Mouse (Mus musculus): ENCODE measurements around the gene Casc1. TPM values are rescaled to one million over a fixed set of nuclear protein-coding genes. Genes with fewer than 3 reads are reported as not detected.

The Casc1 gene
- total and polyA plus RNA-seq, 3 experiments = 0.21 to 0.33 (median 0.25) TPM

- dilution Hi-C loops (cut with MboI; ENCODE audit: extremely low pct_ligation_motif_present, extremely low pct_unique_long_range_greater_than_20kb, low sequenced_read_pairs) = no loop called here
- no peak overlapping the region for H3K4me2 ChIP-seq (ENCODE audit: insufficient read depth, low read depth, poor library complexity, severe bottlenecking)
- no peak overlapping the region for H3K27ac ChIP-seq (ENCODE audit: insufficient read depth, low read depth)
- H3K79me2 ChIP-seq (replicated peaks; ENCODE audit: control insufficient read depth, extremely low read depth, insufficient read depth, poor library complexity, severe bottlenecking) = peaks cover 12% of the 10 kb centered on the region; the same call in 1 of the 2 replicates
- no peaks in the 10 kb centered on the region for H3K9me3 ChIP-seq (replicated peaks; ENCODE audit: low read length)
- TF ChIP-seq TCF12 (IDR thresholded peaks at IDR 0.05; ENCODE audit: low read depth, low read length) (no peak), CTCF (conservative IDR thresholded peaks at IDR 0.05 in 1 of 2, IDR thresholded peaks at IDR 0.05 in 1 of 2; ENCODE audit: low read depth in 2 of 2, low read length in 2 of 2) (peak in 1 of 2 experiments; percentile 83; a peak in 3 of 4 replicates), CHD2 (IDR thresholded peaks at IDR 0.05; ENCODE audit: low read length) (no peak), MAFK (IDR thresholded peaks at IDR 0.05; ENCODE audit: insufficient replicate concordance, low read length) (no peak), JUND (conservative IDR thresholded peaks at IDR 0.05; ENCODE audit: low read depth, low read length) (peak; percentile 43; the same call in 1 of the 2 replicates), ZNF384 (IDR thresholded peaks at IDR 0.05; ENCODE audit: low read depth, low read length) (peak; percentile 80), E2F4 (IDR thresholded peaks at IDR 0.05; ENCODE audit: insufficient replicate concordance, low read depth, low read length) (no peak), ELF1 (IDR thresholded peaks at IDR 0.05; ENCODE audit: low read depth, low read length) (no peak), RAD21 (IDR thresholded peaks at IDR 0.05; ENCODE audit: low read depth, low read length) (peak; percentile 86), CHD1 (IDR thresholded peaks at IDR 0.05; ENCODE audit: low read depth, low read length) (no peak), ZC3H11A (IDR thresholded peaks at IDR 0.05; ENCODE audit: low read depth, low read length) (peak; percentile 76), SMC3 (IDR thresholded peaks at IDR 0.05; ENCODE audit: low read depth, low read length) (peak; percentile 90), MAZ (IDR thresholded peaks at IDR 0.05; ENCODE audit: low read depth, low read length) (no peak)
- no peak overlapping the region for H3K9ac ChIP-seq (ENCODE audit: insufficient read depth, low read depth)
- H3K36me3 ChIP-seq (replicated peaks in 1 of 2; ENCODE audit: control insufficient read depth in 1 of 2, insufficient read depth in 1 of 2, low read length in 1 of 2) = peaks cover 8 to 55% of the 10 kb centered on the region in 2 experiments
- peak; percentile 35 for DNase-seq (ENCODE audit: extremely low read depth)
- no peak overlapping the region for H3K4me3 ChIP-seq (replicated peaks in 1 of 3; ENCODE audit: low read depth in 2 of 3, low read length in 2 of 3, poor library complexity in 1 of 3)
- in situ Hi-C loops (cut with MboI; ENCODE audit: low pct_ligation_motif_present, low pct_unique_long_range_greater_than_20kb, low sequenced_read_pairs) = no loop called here
- peaks cover 0 to 22% of the 10 kb centered on the region in 2 experiments; a peak in 2 of 4 replicates for H3K4me1 ChIP-seq (ENCODE audit: control insufficient read depth in 1 of 2, insufficient read depth in 2 of 2)
- H3K27me3 ChIP-seq (replicated peaks) = no peaks in the 10 kb centered on the region
Measured at GRCm38 (mm10) chr6:145242521-145242920, 31.7 kb upstream of the Casc1 start.

GRCm38 (mm10) chr6:145240285-145240684, 29.5 kb upstream of the Casc1 start:
- Histone ChIP-seq H3K4me1 (ENCODE audit: control insufficient read depth in 1 of 2, insufficient read depth in 2 of 2) (peaks cover 0 to 15% of the 10 kb centered on the region in 2 experiments; a peak in 2 of 4 replicates), H3K79me2 (replicated peaks; ENCODE audit: control insufficient read depth, extremely low read depth, insufficient read depth, poor library complexity, severe bottlenecking) (peaks cover 2% of the 10 kb centered on the region; the same call in 1 of the 2 replicates), H3K9ac (ENCODE audit: insufficient read depth, low read depth) (no peak overlapping the region), H3K4me2 (ENCODE audit: insufficient read depth, low read depth, poor library complexity, severe bottlenecking) (no peak overlapping the region), H3K4me3 (replicated peaks in 1 of 3; ENCODE audit: low read depth in 2 of 3, low read length in 2 of 3, poor library complexity in 1 of 3) (no peak overlapping the region), H3K27me3 (replicated peaks) (no peaks in the 10 kb centered on the region), H3K36me3 (replicated peaks in 1 of 2; ENCODE audit: control insufficient read depth in 1 of 2, insufficient read depth in 1 of 2, low read length in 1 of 2) (peaks cover 8 to 54% of the 10 kb centered on the region in 2 experiments), H3K27ac (ENCODE audit: insufficient read depth, low read depth) (no peak overlapping the region), H3K9me3 (replicated peaks; ENCODE audit: low read length) (no peaks in the 10 kb centered on the region)
- dilution Hi-C loops (cut with MboI; ENCODE audit: extremely low pct_ligation_motif_present, extremely low pct_unique_long_range_greater_than_20kb, low sequenced_read_pairs) (no loop called here), in situ Hi-C loops (cut with MboI; ENCODE audit: low pct_ligation_motif_present, low pct_unique_long_range_greater_than_20kb, low sequenced_read_pairs) (no loop called here)
- no peak for DNase-seq (ENCODE audit: extremely low read depth)
- TF ChIP-seq RAD21 (IDR thresholded peaks at IDR 0.05; ENCODE audit: low read depth, low read length) = no peak
- TF ChIP-seq MAZ (IDR thresholded peaks at IDR 0.05; ENCODE audit: low read depth, low read length) = no peak
- TF ChIP-seq POLR2A (IDR thresholded peaks at IDR 0.05; ENCODE audit: low read depth, low read length) = no peak
- no peak for TF ChIP-seq ZC3H11A (IDR thresholded peaks at IDR 0.05; ENCODE audit: low read depth, low read length)
- no peak for TF ChIP-seq MAFK (IDR thresholded peaks at IDR 0.05; ENCODE audit: insufficient replicate concordance, low read length)
- no peak for TF ChIP-seq ETS1 (conservative IDR thresholded peaks at IDR 0.05; ENCODE audit: low read depth, low read length)
- no peak for TF ChIP-seq HCFC1 (IDR thresholded peaks at IDR 0.05; ENCODE audit: low read depth, low read length)
- TF ChIP-seq MEF2A (IDR thresholded peaks at IDR 0.05; ENCODE audit: borderline replicate concordance, low read depth, low read length) = no peak
- TF ChIP-seq CTCF (conservative IDR thresholded peaks at IDR 0.05 in 1 of 2, IDR thresholded peaks at IDR 0.05 in 1 of 2; ENCODE audit: low read depth in 2 of 2, low read length in 2 of 2) = no peak
- TF ChIP-seq RCOR1 (conservative IDR thresholded peaks at IDR 0.05; ENCODE audit: low read depth, low read length) = no peak
- TF ChIP-seq MYC (IDR thresholded peaks at IDR 0.05; ENCODE audit: low read depth, low read length) = no peak
- TF ChIP-seq SIN3A (IDR thresholded peaks at IDR 0.05; ENCODE audit: low read length) = no peak
- no peak for TF ChIP-seq PAX5 (IDR thresholded peaks at IDR 0.05; ENCODE audit: low read length)
- TF ChIP-seq ZNF384 (IDR thresholded peaks at IDR 0.05; ENCODE audit: low read depth, low read length) = no peak
- no peak for TF ChIP-seq JUN (IDR thresholded peaks at IDR 0.05; ENCODE audit: insufficient read depth, low read depth, low read length)
- no peak for TF ChIP-seq KAT2A (IDR thresholded peaks at IDR 0.05; ENCODE audit: insufficient replicate concordance, low read length)
